Mouse (Mus musculus): ENCODE results near the gene Hlcs.

DNA sequence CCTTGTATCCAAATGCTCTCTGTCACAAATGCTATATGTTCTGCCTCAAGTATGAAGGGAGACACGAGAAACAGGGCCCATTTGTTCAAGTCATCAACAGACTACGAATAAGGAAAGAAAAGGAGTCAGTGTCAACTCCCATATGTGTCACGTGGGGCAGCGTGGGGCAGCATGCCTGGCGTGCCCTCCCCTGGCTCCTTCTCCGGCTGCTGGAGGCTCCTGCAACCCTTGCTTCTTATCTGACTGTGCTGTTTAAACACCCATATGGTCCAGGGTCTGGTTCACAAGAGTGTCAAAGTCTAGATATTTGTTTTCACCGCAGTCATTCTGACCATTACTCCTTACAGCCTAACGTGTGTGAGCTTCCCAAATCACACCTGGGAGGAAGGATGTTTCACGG lies 25.5 kb downstream of the Hlcs start:
- TF ChIP-seq CTCF (IDR thresholded peaks at IDR 0.05; ENCODE audit: low read depth) (no peak), EP300 (IDR thresholded peaks at IDR 0.05; ENCODE audit: low read depth) (no peak)
